Mouse (Mus musculus): Measurements from ENCODE around the gene Zfp786. TPM values are rescaled to one million over a fixed set of nuclear protein-coding genes. Genes with fewer than 3 reads are reported as not detected.
"Not testable (repeated sequence)": the region's sequence is repeated elsewhere in the genome, so short reads cannot be mapped to it uniquely, and the experiment has no call there.

Zfp786 gene
- polyA plus RNA-seq, 1 experiment from 2014 or later = 13.5 TPM

GRCm38 (mm10) chr6:47769861-47770260 lies 60.8 kb downstream of the Zfp786 start:
- not testable (repeated sequence) for ATAC-seq; H3K9ac ChIP-seq; H3K27ac ChIP-seq; H3K36me3 ChIP-seq (ENCODE audit: poor library complexity, severe bottlenecking); H3K27me3 ChIP-seq; H3K4me3 ChIP-seq; H3K9me3 ChIP-seq (replicated peaks); H3K4me2 ChIP-seq; H3K4me1 ChIP-seq
- WGBS = 59% methylated on average over 4 of the region's 4 CpGs

MicroRNAs within 50 kb of the gene (microRNA counts, 519-probe panel; counts per million panel counts)
- 177 counts per million, percentile 53 among the panel's probes with 10 or more counts for microRNA mmu-miR-704

Small RNAs within 50 kb of the gene (microRNA-seq; reads per million reads assigned to microRNA genes)
- gene Mir704 = not detected

Other genes starting within 250 kb of the Zfp786 start
- gene Ezh2, start 235.5 kb downstream of the Zfp786 start, polyA plus RNA-seq (2015; fragmentation: Nextera tagmentation; extraction: Ambion mirVana) = 221 and 241 TPM in 2 replicates
- gene Pdia4, start 17.4 kb downstream of the Zfp786 start, polyA plus RNA-seq (2015; fragmentation: Nextera tagmentation; extraction: Ambion mirVana) = 167 and 173 TPM in 2 replicates
- 13.1 and 14.7 TPM in 2 replicates for gene Zfp398, start 4.8 kb upstream of the Zfp786 start, polyA plus RNA-seq (2015; fragmentation: Nextera tagmentation; extraction: Ambion mirVana)
- 18.7 and 19.1 TPM in 2 replicates for gene Zfp282, start 46.3 kb upstream of the Zfp786 start, polyA plus RNA-seq (2015; fragmentation: Nextera tagmentation; extraction: Ambion mirVana)
- gene Zfp212, start 89.6 kb upstream of the Zfp786 start, polyA plus RNA-seq (2015; fragmentation: Nextera tagmentation; extraction: Ambion mirVana) = 21.0 and 25.4 TPM in 2 replicates
- gene Zfp956, start 122.5 kb upstream of the Zfp786 start, polyA plus RNA-seq (2015; fragmentation: Nextera tagmentation; extraction: Ambion mirVana) = 11.2 and 13.3 TPM in 2 replicates
- gene Zfp777, start 218.0 kb upstream of the Zfp786 start, polyA plus RNA-seq (2015; fragmentation: Nextera tagmentation; extraction: Ambion mirVana) = 6.8 and 7.4 TPM in 2 replicates

Data from forebrain, embryonic 13.5 days (tissue).